Mouse (Mus musculus) hindbrain, embryonic 14.5 days (tissue): ENCODE measurements around the gene Atp5g3. TPM values are rescaled to one million over a fixed set of nuclear protein-coding genes. Genes with fewer than 3 reads are reported as not detected.

Source experiments
- ATAC-seq: fragments of 200-750 bp; cut with Nextera tagmentation; 2 replicates; pipeline ENCODE4 v1.8.0; 2017; ENCODE audit warnings: moderate number of reproducible peaks, mild to moderate bottlenecking, moderate TSS enrichment, moderate library complexity; ENCODE audit not compliant: low FRiP score
- DNase-seq: peaks from one replicate; pipeline ENCODE4 v3.0.0-alpha.2; 2015; ENCODE audit warnings: low spot score
- H3K27ac ChIP-seq: fragments of 300-500 bp; sonication (generic); 2 replicates; pipeline ENCODE4 v1.5.1; 2014; ENCODE audit warnings: mild to moderate bottlenecking, moderate library complexity
- H3K27me3 ChIP-seq: fragments of 300-500 bp; sonication (generic); 2 replicates; pipeline ENCODE4 v1.6.1; 2014; ENCODE audit warnings: mild to moderate bottlenecking, low read length, mixed read lengths; ENCODE audit not compliant: control insufficient read depth, insufficient read depth
- H3K36me3 ChIP-seq: fragments of 300-500 bp; sonication (generic); replicated peaks from 2 replicates; pipeline ENCODE4 v1.6.1; 2014; ENCODE audit not compliant: control insufficient read depth, insufficient read depth
- H3K4me1 ChIP-seq: fragments of 300-500 bp; sonication (generic); replicated peaks from 2 replicates; pipeline ENCODE4 v1.6.1; 2014; ENCODE audit warnings: antibody characterized with exemption, low read length, mixed read lengths; ENCODE audit not compliant: control insufficient read depth, insufficient read depth
- H3K4me2 ChIP-seq: fragments of 300-500 bp; sonication (generic); replicated peaks from 2 replicates; pipeline ENCODE4 v1.6.1; 2014; ENCODE audit warnings: mild to moderate bottlenecking, moderate library complexity
- H3K4me3 ChIP-seq: fragments of 300-500 bp; sonication (generic); replicated peaks from 2 replicates; pipeline ENCODE4 v1.5.1; 2014; ENCODE audit warnings: mild to moderate bottlenecking, low read length
- H3K9ac ChIP-seq: fragments of 300-500 bp; sonication (generic); 2 replicates; pipeline ENCODE4 v1.6.1; 2014
- H3K9me3 ChIP-seq: fragments of 300-500 bp; sonication (generic); 2 replicates; pipeline ENCODE4 v1.6.1; 2016; ENCODE audit warnings: low read length; ENCODE audit not compliant: control insufficient read depth
- WGBS: fragments of 180-500 bp; shearing (Covaris S2); extraction: QIAGEN DNeasy Blood & Tissue Kit; methylation state at CpG from one replicate; pipeline ENCODE4 v1.1.7; 2014; 5-methylcytosine and 5-hydroxymethylcytosine counted together
- polyA plus RNA-seq: library from polyadenylated mRNA; unstranded; fragments of >200 nt; fragmentation: Nextera tagmentation; extraction: Ambion mirVana; gene quantifications from 2 replicates; pipeline ENCODE4 v1.2.1, GENCODE M21; 2014

Gene Atp5g3
- polyA plus RNA-seq, 1 experiment from 2014 or later: 1,295 TPM

GRCm38 (mm10) chr2:73885997-73886396 lies 25.1 kb downstream of the Atp5g3 start:
- Histone ChIP-seq H3K4me3 (no peak overlapping the region), H3K9ac (no peak overlapping the region), H3K4me2 (no peak overlapping the region), H3K9me3 (no peaks in the 10 kb centered on the region), H3K27ac (no peak overlapping the region), H3K27me3 (no peaks in the 10 kb centered on the region), H3K36me3 (no peaks in the 10 kb centered on the region), H3K4me1 (peaks cover 6% of the 10 kb centered on the region; the same call in 1 of the 2 replicates)
- DNase-seq: no peak
- no peak for ATAC-seq
- 83% methylated on average over 2 of the region's 2 CpGs for WGBS

- no peaks in the 10 kb centered on the region for H3K4me1 ChIP-seq
- H3K9me3 ChIP-seq: no peaks in the 10 kb centered on the region
- 83% methylated on average over 2 of the region's 2 CpGs for WGBS
- no peak overlapping the region for H3K27ac ChIP-seq
- H3K4me2 ChIP-seq: no peak overlapping the region
- H3K4me3 ChIP-seq: no peak overlapping the region
- H3K27me3 ChIP-seq: no peaks in the 10 kb centered on the region
- H3K36me3 ChIP-seq: peaks cover 24% of the 10 kb centered on the region
- H3K9ac ChIP-seq: no peak overlapping the region
- ATAC-seq (no peak), DNase-seq (no peak)
Measured at GRCm38 (mm10) chr2:73877891-73878290, 33.2 kb downstream of the Atp5g3 start.

GRCm38 (mm10) chr2:73867764-73868487 lies 43.2 kb downstream of the Atp5g3 start:
- Histone ChIP-seq H3K4me3 (no peak overlapping the region), H3K27me3 (no peaks in the 10 kb centered on the region), H3K4me1 (no peaks in the 10 kb centered on the region), H3K36me3 (peaks cover 16% of the 10 kb centered on the region), H3K4me2 (no peak overlapping the region), H3K9me3 (no peaks in the 10 kb centered on the region), H3K27ac (no peak overlapping the region), H3K9ac (no peak overlapping the region)
- 82% methylated on average over 16 of the region's 16 CpGs for WGBS
- ATAC-seq (no peak), DNase-seq (no peak)

- no peak overlapping the region for H3K27ac ChIP-seq
- no peak for ATAC-seq
- no peaks in the 10 kb centered on the region for H3K9me3 ChIP-seq
- no peaks in the 10 kb centered on the region for H3K27me3 ChIP-seq
- no peaks in the 10 kb centered on the region for H3K4me1 ChIP-seq
- DNase-seq: no peak
- WGBS: 95% methylated on average over 4 of the region's 4 CpGs
- H3K36me3 ChIP-seq: peaks cover 7% of the 10 kb centered on the region; the same call in 1 of the 2 replicates
- no peak overlapping the region for H3K4me2 ChIP-seq
- H3K9ac ChIP-seq: no peak overlapping the region
- no peak overlapping the region for H3K4me3 ChIP-seq
Measured at GRCm38 (mm10) chr2:73860046-73860624, 51.0 kb downstream of the Atp5g3 start.

Other genes with a start within 250 kb of the Atp5g3 start
- 113 and 118 TPM in 2 replicates for gene Chn1, start 136.0 kb downstream of the Atp5g3 start, polyA plus RNA-seq
- 109 and 112 TPM in 2 replicates for gene Atf2, start 18.7 kb downstream of the Atp5g3 start, polyA plus RNA-seq